Mouse (Mus musculus) left cerebral cortex, adult 18-20 months (tissue): Measurements from ENCODE around the gene Xbp1. TPM values are rescaled to one million over a fixed set of nuclear protein-coding genes. Genes with fewer than 3 reads are reported as not detected.
A peak's percentile ranks its signal among the peaks of the same experiment; 100 is the strongest.
"Not testable (repeated sequence)": the region's sequence is repeated elsewhere in the genome, so short reads cannot be mapped to it uniquely, and the experiment has no call there.

ENCODE experiments used
- DNase-seq, 2 experiments: peaks; one replicate each; pipeline ENCODE4 v3.0.0; 2021 to 2022; ENCODE audit warnings: low spot score in 2 of 2, mixed read lengths in 1 of 2
- total RNA-seq, 2 experiments: library from RNA; stranded (reverse); gene quantifications; 2 replicates each; pipeline ENCODE4 v1.2.3; 2021

The Xbp1 gene
- total RNA-seq, 2 experiments from 2014 or later: 119 to 141 TPM

GRCm38 (mm10) chr11:5500903-5501741 lies 19.3 kb upstream of the Xbp1 start:
- DNase-seq: no peak

DNA sequence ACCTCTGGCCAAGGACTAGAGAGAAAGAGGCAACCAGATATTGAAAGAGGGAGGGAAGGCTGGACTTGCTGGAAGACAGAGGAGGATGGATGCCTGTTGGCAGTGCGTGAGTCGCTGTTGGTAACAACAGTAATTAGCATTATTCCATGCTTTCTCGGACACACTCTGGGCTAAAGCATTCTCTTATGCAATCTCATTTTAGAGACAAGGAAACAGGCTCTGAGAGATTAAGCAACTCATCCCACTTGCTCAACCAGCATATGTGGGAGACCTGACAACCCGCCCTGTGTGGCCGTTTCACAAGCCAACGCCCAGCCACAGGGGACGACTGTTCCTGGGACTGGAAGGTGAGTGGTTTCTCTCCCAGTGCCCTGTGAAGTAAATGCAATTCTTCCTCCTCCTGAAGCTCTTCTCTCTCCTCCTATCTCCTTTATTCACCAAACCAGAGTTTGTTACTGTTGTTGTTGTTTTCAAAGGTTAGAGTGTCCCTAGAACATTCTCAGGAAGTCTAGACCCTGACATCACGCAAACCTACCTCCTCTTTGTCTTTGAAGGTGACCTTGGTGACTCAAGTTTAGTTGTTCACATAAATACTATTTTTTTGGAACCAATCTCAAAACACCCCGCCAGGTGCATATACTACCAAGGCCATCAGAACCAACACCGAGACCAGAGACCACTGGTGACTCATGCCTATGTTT lies 18.0 kb upstream of the Xbp1 start:
- no peak for DNase-seq

DNA sequence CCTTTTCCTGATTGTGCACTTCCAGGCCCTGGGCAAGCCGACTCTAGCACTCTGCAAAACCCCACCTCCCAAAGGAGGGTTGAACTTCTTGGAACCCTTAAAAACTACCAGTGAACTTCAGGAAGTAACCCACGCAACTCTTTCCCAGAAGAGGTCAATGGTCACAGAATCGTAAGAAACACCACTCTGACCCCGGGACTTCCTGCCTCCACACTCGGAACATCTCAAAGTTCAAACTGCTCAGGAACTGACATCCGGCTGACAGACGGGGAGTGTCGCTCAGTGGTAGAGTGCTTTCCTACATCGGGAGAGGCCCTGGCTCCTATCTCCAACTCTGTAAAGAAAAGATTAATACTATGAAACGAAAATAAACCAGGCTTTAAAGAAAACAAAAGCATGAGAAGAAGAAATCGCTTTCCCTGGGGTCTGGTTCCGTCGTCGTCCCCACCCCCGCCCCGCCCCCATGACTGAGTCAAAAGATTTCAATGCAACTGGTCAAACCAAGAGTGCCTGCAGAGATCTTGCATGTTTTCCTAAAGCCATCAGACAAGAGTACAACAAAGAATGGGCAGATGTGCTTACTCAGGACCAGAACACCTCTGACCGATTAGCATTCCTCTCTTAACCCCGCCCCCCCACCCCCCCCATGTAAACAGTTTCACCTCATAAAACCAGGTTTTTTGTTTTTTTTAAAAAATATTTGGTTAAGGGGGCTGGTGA lies 14.4 kb upstream of the Xbp1 start:
- DNase-seq: no peak

DNA sequence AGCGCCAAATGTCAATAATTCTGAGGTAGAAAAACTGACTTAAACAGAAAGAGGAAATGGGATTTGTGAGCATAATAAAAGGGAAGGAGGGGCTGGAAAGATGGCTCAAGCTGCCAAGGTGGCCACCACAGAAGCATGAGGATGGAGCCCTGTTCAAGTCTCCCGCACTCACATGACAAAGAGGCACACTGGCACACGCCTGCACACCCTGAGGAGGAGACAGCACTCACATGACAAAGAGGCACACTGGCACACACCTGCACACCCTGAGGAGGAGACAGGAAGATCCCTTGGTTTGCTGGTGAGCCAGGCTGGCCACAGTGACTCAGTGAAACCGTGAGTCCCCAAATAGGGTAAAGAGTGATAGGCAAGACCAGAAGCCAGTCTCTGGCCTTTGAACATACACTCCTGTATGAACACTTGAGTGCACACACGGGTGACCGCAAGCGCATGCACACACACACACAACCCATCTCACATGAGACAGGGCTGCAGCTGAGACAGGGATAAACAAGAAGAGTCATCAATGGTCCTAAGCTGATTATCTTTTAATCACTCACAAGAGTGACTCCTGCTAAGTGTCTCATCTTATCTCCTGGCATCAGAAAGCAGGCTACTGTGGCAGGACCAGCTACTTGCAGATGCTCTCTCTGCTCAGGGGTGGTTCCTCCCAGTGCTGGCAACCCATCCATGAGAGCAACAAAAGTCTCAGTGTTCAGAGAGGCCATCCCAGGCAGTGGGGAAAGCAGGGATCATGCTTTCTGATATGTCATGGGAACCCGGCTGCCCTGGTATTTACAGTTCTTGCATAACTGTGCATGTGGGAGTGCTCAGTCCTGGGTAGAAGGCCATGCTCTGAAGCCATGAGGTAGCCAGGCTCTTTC lies 11.0 kb upstream of the Xbp1 start:
- no peak for DNase-seq

DNA sequence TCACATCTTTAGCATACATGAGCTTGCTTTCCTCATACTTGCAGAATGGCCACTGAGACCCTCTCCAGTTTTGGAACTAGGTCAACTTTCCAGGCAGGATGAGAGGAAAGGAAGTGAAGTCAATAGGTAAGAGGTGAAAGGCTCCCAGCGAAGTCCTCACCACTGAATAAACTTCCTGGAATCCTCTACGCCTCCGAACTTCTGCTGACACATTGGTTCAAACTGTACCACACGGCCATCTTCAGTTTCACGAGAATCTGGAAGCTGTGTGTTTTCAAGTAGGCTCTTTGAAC lies 10.4 kb upstream of the Xbp1 start:
- no peak for DNase-seq

DNA sequence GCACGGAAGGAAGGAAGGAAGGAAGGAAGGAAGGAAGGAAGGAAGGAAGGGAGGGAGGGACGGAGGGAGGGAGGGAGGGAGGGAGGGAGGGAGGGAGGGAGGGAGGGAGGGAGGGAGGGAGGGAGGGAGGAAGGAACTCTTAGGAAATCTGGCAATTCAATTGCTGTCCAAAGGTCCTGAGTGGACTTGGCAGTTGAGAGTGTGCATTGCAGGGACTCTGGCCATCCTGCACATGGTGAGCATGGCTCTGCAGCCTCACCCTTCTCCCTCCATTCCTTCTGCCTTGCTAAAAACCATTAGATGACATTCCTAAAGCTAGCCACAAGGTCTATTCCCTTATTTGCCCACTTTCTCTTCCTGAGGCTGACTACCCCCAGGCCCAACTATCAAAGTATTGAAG lies 9.8 kb upstream of the Xbp1 start:
- not testable (repeated sequence) for DNase-seq

- no peak for DNase-seq
Measured at GRCm38 (mm10) chr11:5512099-5512725, 8.2 kb upstream of the Xbp1 start.

DNA sequence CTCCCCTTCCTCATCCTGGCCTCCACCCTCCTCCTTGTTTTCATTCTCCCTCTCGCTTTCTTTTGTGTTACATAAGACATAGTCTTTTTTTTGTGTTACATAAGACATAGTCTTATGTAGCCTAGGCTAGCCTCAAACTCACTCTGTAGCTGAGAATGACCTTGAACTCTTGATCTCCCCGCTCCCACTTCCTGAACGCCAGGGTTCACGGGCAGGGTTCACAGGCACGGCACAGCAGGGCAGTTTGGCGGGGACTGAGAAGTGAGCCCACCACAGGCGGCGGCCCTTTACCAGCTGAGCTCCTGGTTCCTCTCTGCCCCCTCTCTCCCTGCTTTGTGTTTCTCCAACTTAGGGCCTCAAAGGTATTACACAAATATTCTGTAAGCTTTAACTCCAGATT lies 7.5 kb upstream of the Xbp1 start:
- DNase-seq: no peak

- no peak for DNase-seq
Measured at GRCm38 (mm10) chr11:5514091-5514490, 6.4 kb upstream of the Xbp1 start.

GRCm38 (mm10) chr11:5515196-5515595 lies 5.3 kb upstream of the Xbp1 start:
- DNase-seq: no peak

GRCm38 (mm10) chr11:5515655-5516054 lies 4.8 kb upstream of the Xbp1 start:
- DNase-seq: no peak

DNA sequence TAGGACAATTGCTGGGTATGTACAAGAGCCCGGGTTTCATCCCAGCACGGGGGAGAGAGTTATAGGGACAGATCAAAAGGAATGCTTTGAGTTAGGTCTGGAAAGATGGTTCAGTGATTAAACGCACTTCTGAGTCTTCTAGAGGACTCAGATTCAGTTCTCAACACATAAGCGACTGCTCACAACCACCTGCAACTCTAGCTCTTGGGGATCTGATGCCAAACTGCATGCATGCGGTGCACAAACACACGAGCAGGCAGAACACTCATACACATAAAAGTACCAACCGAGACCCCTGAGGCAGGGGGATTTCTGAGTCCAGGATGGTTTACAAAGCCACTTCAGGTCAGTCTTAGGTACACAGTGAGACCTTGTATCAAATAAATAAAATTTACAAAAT lies 4.3 kb upstream of the Xbp1 start:
- no peak for DNase-seq

DNA sequence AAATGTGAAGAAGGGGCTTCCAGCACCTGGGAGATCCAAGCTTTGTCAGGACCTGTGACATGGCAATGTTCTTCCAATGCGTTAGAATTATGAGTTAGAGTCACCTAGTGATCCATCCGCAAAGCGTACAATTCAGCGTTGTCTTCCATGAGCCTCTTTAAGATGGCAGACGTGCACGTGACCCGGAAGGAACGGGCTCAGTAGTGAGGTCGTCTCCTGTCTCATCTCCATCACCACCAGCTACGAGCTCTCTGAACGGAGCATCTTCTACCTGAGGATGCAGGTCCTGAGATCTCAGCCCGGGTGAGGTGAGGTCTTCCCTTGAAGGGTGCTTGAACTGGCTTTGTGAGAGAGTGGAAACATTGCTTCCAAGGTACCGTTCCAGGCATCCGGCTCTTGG lies 3.8 kb upstream of the Xbp1 start:
- no peak for DNase-seq

DNA sequence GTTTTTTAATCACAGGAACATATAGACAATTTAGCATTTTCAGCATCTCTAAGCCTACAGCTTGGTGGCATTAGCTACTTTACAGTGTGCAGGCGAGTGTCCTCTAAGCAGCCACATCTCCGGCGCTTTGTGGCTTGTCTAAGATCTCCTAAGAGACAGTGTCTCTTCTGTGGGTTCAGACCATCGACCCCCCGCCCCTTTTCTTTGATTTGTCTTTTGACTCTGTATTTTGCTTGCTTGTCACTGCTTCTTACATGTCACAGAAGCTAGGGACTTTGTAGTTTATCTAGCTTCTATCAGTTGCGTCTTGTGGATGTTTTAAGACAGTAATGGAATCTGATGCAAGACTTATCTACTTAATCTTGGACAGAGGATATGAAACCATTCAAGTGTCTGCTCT lies 3.1 kb upstream of the Xbp1 start:
- no peak for DNase-seq

DNA sequence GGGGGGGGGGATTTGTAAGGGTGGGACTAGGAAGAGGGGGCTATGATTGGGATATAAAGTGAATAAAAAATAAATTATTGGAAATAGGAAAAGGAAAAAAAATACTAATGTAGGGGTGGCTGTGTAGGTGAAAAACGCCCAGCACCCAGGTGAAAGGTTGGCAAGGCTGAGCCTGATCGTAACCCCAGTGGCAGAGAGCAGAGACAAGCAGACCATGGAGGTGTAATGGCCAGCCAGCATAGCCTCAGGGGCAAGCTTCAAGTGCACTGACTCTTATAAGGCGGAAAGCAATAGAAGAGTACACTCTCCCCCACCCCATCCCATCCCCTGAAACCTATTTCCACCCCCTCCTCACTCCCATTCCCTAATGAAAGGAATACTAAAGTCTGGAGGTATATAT lies 778 bp upstream of the Xbp1 start:
- DNase-seq: no peak

DNA sequence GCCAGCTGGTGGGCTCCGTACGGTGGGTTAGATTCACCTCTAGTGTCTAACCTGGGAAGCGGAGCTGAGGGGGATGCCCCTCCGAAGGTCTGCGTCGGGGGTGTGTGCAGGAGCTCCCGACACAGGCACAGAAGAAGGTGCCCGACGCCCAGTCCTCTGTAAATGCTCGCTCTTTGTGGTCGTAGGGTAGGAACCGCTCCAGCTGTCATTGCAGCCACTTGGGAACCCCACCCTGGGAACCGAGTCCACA lies 732 bp downstream of the Xbp1 start:
- DNase-seq: no peak

DNA sequence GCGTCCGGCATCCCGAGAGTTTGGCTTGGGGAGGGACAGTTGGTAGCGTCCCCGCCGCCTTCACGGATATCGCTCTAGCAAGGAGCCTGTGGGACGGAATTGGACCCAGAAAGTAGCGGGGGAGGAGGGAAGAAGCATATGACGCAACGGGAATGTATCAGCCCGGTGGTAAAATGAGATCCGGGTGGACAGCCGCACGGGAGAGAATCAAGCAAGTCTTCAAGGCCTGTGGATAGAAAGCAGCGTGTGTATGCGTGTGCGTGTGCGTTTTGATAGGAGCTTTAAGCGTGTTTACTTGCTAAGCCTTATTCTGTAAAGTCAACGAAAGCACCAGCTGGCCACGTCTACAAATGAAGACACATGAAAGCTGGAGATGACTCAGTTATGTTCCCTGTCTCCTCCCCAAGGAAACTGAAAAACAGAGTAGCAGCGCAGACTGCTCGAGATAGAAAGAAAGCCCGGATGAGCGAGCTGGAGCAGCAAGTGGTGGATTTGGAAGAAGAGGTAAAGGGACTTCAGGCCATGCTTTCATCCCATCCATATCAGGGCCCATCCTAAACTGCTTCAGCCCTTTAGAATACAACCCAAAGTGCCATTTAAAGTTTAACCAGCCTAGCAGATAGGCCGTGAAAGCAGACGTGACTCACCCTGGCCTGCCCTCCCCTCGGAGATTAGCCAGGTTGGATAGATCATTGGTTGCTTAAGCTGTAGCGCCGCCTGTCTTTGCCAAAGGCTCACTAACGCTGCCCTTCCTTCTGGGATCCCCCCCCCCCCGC lies 1.2 kb downstream of the Xbp1 start:
- DNase-seq: peak; percentile 74 to 80

DNA sequence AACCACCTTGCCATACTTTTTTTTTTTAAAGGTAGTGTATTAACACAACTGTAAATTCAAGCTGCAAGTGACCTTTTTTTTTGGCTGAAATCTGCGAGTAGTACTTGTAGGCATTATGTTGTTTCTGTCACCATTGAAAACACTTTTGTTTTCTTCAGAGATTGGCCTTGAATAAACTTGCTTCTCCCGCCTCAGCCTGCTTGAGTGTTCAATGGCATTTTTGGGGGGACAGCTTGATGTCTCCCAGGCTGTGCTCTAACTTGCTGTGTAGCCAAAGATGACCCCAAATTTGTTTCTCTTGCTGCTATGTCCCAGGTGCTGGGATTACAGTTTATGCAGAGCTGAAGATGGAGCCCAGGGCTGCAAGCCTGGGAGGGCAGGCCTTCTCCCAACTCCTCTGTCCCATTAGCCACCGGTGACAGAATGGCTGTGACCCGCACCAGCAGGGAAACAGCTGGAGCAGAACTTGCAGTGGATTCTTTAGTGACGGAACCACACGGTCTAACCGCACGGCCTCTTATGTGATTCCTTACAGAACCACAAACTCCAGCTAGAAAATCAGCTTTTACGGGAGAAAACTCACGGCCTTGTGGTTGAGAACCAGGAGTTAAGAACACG lies 2.4 kb downstream of the Xbp1 start:
- no peak for DNase-seq

DNA sequence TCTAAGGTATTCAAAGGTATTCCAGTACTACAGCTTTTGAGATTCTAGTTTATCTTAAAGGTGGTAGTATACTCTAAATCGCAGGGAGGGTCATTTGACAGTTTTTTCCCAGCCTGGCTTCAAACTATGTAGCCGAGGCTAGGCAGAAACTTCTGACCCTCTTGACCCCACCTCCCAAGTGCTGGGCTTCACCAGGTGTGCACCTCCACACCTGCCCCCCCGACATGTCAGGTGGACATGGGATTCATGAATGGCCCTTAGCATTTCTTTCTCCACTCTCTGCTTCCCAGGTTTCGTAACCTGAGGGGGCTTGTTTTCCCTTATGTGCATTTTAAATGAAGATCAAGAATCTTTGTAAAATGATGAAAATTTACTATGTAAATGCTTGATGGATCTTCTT lies 5.0 kb downstream of the Xbp1 start:
- no peak for DNase-seq
